Mouse (Mus musculus) regulatory T cell (primary cell): Measurements from ENCODE around the gene Cx3cl1.

Experiments
- in situ Hi-C: fragments of 300-600 bp; cut with MboI, MseI; formaldehyde crosslinking; loops from one replicate; pipeline ENCODE4 v1.15.1; 2025; ENCODE audit warnings: high pct_unique_total_duplicates

Gene Cx3cl1

DNA sequence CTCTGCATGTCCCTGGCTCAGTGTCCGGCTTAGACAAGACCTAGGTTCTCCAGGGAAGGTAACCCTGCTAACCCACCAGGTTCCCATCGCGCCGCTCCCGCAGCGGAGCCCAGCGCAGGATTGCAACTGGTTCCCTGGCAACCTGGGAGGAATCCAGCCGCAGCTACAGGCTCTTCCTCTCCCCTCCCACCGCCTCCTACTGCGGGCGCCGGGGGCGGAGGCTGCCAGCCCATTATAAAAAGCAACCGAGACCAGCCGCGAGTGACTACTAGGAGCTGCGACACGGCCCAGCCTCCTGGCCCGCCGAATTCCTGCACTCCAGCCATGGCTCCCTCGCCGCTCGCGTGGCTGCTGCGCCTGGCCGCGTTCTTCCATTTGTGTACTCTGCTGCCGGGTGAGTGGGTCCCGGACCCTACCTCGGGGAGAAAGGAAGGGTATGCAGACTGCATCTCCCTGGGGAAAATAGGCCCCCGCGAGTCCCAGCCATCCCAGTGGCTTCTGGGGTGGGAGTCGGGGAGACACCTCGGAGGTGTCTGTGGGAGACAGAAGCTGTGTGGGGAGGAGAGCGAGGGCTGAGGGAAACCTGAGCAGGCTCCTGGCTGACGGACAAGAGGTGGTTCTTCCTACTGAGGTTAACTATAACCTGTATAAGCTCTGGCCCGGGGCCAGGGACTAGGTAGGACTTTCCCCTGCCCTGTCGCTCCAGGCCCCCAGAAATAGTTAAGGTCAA is at the start of gene Cx3cl1:
Cx3cl1 (plus strand) TSS at position 69 of the 730 bp plus-strand sequence.
- in situ Hi-C loops, result no loop called here

DNA sequence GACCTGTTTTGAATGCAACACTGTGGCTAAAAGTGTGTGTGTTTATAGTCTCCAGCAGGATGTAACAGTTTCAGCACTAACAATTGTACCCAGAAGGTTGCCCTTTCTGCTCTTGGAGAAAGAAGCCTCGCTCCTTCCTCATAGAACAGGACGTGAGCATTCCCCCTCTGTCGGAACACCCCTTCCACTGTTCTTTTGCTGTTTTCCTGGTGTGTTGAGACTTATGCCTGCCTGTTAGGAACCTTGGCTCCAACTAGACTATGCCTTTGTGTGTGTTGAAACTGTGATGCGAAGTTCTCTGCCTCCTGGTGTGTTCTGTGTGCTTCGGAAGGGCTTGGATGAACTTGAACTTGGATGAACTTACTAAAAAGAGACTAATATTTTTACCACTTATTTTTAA is 45.8 kb upstream of the Cx3cl1 start:
- in situ Hi-C loops, result no loop called here

DNA sequence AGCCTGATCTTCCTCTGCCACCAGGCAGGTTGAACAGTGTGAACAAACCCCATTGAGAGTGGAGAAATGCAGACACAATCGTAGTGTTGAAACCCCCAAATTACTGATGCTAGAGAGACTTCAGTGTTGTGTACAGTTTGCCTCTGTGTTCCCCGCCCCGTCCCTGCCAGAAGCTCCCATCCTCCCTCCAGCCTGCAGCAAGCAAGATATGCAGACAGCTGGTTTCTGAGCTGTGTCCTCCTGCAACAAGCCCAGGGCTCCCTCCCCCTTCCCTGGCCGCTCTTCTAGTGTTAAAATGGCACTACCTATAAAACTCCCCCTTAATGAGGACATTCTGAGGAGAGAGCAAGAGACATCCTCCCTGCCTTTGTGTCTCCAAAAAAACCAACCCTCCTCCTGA is 42.5 kb upstream of the Cx3cl1 start:
- in situ Hi-C loops, result no loop called here

DNA sequence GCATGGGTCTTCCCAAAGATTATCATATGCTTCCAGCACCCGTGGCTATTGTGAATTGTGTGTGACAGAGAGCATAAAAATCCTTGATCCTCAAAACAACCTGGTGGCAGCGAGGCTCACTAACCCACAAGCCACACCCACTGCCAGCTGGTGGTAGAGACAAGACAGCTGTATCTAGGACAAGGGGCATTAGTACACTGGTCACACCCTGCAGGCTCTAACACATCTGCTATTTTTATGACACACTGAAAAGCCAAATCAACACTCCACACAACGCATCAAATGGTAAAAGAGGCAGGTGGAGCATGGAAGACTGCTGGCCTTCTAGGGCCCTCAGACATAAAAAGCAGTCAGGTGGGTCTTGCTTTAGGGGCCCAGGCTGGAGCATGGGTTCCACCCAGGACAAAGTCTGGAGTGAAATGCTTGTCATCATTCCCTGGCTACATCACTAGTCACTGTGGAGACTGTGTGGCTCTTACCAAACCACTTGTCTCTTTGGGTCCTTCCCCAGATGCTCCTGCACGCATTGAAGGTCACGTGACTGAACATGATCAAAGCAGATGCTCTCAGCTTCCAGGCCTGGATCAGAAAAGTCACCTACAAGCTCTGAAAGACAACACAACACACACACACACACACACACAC is 37.9 kb upstream of the Cx3cl1 start:
- in situ Hi-C loops, result no loop called here

DNA sequence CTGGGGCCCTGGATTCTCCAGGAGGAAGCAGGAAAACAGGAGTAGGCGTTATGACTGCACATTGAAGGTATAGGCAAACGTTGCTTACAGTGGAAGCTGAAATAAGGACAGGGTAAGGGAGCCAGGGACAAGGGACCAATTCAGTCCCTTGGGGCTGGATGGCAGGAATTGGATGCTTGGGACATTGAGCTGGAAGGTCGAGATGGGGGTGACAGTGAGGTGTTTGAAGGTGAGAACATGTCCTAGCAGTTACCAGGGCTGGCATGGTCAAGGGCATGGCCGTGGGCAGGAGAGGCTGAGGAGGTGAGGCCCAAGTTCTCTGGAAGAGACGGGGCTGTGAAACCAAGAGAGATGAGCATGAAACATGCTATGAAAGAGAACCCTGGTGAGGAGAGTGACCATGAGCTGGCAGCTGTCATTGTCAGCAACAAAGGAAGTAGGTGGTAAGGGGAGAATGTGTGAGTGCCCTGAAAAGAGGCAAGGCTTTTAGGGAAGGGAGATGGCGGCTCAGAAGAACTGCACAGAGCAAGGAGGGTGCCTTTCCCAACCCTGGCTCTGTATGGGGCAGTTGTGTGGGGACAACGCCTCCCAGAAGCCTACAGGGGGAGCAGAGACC is 37.0 kb upstream of the Cx3cl1 start:
- in situ Hi-C loops, result no loop called here

DNA sequence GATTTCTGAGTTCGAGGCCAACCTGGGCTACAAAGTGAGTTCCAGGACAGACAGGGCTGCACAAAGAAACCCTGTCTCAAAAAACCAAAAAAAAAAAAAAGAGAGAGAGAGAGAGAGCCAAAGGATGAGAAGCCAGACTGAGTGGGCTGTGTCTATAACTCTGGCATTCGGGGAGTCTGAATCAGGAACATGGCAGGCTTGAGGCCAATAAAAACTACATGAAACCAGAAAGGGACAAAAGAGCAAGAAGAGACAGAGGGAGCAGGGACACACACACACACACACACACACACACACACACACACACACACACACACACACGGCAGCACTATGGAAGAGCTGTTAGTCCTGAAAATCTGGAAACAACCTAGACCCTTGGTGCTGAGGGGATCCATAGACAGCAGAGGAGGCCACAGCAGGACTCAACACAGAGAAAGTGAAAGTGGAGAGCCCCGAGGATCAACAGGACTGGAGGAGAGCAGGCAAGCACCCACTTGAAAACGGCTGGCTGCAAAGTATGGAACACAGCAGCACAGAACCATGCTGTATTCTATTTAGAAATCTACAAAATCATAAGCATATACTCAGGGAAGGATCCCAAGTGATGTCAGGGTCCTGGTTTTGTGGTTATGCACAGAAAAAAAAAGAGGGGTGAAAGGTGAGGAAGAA is 36.2 kb upstream of the Cx3cl1 start:
- in situ Hi-C loops, result no loop called here

DNA sequence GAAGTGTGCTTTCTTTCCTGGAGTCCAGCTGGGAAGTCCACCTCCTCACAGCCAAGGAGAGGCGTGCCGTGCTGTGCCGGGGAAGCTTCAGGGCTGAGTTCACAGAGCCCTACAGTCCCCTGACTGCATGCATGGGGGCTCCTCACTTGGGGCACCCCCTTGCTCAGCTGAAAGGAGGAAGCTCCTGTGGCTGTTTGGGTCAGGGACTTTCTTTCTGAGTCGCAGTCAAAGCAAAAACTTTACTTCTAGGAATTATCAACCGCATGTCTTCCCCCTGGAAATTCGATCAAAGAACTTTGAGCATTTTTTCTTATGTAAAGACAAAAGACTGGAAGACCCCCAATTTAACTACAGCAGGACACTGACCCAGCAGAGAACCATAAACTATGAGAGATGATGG is 32.0 kb upstream of the Cx3cl1 start:
- in situ Hi-C loops, result no loop called here

DNA sequence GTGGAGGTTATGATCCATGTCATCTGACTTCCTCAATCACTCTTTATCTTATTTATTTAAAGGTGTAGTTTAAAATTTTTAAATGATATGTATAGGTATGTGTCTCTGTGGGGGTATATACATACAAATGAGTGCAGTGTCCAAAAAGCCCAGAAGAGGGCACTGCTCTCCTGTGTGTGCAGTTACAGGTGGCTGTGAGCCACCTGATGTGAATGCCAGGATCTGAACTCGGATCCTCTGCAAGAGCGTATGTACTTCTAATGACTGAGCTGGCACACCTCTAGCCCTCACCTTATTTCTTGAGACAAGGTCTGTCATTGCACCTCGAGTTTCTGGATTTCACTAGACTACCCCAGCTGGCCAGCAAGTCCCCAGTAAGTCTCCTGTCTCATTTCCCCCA is 31.2 kb upstream of the Cx3cl1 start:
- in situ Hi-C loops, result no loop called here

DNA sequence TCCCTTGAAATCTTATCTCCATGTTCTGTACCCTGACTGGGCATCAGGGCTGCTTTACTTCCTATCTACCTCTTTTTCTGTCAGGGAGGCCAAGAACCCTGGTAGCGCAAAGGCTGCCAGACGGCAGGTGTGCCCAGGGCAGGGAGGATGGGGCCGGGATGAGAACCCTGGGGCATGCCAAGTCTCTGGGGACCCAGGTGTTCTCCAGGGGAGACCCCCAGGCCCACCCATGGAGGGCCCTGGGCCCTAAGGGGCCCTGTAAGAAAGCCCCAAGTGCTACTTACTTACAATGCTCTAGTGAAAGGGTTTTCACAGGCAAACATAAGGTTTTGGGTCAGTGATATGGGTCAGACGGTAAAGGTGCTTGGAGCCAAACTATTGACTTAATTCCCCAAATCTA is 30.1 kb upstream of the Cx3cl1 start:
- in situ Hi-C loops, result no loop called here

DNA sequence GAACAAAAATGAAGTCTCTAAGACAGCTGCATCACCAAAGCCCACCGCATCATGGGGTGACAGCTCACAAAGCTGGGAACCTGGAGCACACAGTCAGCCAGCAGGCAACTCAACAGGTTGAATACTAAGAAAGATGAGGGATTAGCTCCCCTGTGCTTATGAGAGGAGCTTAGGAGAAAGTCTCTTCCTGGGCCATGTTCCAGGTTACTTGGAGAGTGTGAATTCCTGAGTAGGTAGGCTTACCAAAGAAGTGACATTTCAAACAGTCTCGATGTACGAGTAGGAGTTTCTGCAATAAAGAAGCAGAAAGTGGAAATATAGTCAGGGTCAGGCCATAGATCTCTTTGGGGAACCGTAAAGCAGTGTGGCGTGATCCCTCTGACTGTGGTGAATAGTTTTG is 27.3 kb upstream of the Cx3cl1 start:
- in situ Hi-C loops, result no loop called here

DNA sequence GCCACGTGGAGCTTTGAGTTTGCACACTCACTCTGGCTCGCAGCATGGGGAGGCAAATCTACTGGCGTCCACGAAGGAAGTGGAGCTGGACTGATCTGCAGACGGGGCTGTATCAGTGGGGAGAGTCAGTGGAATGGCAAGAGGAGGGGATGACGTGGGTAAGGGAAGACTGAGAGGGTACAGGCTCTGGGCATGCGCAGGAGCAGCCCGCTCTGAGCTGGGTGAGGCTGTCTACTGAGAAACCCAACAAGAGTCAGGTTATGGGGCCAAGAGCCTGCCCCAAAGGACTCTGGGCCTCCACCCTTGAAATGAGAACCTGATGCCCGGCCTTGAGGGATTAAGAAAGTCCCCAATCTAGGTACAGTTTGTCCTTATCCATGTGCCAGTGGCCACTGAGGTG is 26.8 kb upstream of the Cx3cl1 start:
- in situ Hi-C loops, result no loop called here

DNA sequence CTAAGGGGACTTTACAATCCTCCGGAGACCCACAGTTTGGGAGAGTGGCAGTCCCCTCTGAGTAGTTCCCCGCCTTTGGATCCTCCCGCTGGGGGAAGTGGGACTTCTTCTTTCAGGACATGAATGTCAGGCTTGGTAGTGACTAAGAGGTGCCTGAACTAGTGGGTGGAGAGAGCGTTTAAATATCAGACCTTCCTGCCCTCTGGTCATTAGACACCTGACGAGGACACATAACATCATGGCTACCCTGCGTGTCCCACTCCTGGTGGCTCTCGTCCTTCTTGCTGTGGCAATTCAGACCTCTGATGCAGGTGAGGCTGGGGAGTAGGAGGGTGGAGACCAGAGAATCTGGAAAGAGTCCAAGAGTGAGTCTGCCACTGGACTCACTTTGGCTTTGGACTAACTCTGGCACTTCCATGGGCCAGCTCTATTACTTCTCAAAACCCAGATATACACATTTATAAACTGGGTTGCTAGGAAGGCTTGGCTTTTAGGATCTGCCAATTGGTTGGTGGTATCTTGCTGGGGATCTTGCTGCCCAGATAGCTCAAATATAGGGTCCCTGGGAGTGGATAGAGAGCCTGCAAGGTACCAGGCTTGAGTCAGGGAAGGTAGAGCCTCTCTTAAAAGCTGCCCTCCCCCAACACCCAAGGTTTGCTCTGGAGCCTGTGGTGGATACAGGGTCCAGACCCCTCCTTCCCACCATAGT is 26.2 kb upstream of the Cx3cl1 start, which contains the start of gene Ccl22:
Ccl22 (plus strand) TSS at position 115 of the 709 bp plus-strand sequence.
- in situ Hi-C loops, result no loop called here

DNA sequence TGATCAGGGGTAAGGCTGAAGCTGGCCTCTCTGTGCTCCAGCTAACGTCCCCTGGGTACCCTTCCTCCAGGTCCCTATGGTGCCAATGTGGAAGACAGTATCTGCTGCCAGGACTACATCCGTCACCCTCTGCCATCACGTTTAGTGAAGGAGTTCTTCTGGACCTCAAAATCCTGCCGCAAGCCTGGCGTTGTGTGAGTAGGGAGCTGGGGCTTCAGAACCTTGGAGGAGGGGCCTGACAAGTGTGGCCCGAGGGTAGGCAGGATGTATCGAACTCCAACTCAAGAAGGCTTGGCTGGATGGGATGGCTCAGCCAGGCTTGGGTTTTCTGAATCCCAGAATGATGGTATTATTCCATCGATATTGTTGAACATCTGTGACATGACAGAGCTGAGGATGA is 25.0 kb upstream of the Cx3cl1 start:
- in situ Hi-C loops, result no loop called here

DNA sequence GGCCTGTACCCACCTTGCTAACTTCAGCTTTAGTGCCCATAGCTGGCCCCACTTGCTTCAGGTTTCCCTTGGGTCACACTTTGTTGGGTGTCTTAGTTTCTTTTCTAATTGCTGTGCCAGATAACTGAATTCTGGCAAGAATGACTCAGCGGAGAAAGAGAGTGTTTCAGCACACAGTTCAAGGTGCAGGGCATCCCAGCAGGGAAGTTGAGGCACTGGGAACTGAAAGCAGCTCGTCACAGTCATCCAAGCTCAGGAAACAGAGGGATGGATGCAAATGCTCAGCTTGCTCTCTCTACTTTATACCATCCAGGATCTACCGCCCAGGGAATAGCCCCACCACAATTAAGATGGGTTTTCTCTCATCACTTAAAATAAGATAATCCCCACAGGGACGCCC is 23.4 kb upstream of the Cx3cl1 start:
- in situ Hi-C loops, result no loop called here

DNA sequence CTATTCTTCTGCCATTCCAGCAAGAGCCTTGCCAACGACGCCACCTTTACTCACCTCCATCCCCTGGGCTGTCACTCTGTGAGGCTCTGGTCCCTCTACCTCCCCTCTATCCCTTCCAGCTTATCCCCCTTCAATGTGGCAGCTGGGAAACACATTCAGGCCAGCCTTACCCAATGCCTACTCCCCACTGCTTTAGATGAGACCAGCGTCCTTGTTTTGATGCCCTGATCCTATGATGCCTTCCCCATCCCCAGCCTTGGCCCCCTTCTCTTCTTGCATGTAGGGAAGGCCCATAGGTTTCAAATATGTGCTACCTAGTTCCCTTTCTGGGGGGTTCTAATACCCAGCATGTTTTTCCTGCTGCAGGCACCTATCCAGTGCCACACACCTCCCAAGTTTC is 21.9 kb upstream of the Cx3cl1 start:
- in situ Hi-C loops, result no loop called here

DNA sequence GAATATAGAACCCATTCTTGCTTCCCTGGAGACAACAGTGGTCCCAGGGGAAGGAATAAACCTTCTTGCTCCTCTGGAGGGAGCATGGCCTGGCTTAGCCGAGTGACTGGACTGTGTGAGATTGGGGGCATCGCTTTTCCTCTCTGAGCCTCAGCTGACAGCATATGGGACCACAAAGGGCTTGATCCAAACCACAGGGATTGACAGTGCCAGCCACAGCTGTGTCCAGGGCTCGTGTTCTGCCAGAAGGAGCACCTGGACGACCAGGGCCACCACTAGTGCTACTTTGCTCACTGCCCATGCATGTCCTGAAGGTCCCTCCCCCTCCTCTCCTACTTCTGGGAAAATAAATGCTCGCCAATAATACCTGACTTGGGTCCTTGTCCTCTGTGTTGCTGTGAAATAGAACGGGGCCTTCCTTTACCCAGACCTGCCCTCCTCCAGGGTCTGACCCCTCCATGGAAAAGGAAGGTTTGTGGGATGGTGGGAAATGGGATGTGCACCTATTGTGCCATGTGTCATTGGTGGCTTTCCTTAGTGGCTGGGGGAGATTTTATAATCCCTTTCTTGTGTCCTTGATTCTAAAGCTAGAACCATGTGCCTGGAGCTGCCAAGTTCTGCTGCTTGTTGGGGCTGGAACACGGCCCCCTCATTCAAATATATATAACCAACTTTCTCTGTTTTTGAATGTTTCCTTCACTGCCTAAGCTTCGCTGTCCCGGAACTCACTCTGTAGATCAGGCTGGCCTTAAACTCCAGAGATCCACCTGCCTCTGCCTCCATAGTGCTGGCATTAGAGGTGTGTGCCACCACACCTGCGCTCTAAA is 20.6 kb upstream of the Cx3cl1 start:
- in situ Hi-C loops, result no loop called here

DNA sequence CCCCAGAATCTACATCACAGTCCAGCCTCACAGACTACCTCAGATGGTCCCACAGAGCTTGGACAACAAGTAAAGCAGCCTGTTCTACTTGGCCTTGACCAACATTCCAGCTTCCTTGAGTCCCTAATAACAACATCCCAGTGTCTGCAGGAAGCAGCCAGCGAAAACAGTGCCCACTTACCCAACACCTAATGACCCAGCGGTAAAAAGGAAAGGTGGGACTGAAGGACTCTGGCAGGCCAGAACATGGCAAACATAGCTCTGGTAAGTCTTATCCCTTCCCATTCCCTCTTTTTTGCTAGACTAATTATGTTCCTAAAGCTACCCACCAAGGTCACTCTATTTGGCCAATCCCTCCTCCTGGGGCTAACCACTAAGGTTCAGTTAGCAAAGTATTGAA is 17.8 kb upstream of the Cx3cl1 start:
- in situ Hi-C loops, result no loop called here

DNA sequence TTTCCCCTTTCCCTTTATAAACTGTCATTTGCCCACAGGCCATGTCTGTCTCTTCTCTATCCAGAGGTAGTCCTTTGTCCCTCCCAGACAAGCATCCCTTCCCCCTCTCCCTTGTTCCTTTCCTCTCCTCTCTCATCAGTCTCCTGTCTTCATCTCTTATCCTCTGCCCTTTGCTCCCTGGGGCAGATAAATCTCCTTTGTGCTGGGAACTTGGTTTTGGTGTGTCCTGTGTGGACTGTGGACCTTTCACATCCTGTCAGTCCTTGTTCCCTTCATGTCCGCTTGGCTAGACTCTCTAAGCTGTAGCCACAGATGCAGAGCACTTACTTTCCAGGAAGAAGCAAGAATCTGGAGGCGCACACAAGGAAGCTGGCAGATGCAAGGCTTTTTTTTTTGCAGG is 17.3 kb upstream of the Cx3cl1 start:
- in situ Hi-C loops, result no loop called here

DNA sequence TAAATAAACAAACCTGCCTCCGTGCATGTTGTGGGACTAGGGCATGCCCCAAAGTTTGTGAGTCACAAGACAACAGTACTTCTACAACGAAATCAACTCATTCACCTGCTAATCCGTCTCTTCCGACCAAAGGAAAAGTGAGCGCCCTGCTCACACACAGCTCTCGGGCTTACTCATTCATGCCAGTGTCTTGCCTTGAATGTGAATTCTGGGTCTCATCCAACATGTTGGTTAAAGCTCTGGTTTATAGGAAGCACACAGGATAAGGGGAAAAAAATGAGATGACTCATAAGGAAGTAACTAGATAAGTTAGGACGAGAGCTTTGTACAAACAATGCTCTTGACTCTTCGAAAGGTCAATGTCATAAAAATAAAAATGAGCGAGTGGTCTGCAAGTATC is 4.8 kb upstream of the Cx3cl1 start:
- in situ Hi-C loops, result no loop called here

DNA sequence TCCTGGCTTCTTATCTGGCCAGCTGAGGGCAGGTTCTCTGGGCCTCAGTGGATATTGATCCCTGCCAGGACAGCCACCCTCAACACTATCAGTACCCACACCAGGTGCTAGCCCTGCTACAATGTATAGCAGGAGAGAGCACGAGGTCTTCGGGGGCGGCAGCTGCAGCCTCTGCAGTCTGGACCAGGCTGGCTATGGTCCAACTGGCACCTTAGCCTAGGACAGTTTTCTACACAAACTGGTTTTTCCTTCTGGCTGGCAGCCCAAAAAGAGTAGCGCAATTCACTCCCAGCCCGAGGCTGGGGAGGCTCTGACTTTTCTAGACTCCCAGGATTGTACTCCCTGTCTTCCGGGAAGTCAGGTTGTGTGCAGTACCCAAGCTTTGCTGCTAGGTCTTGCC is 864 bp upstream of the Cx3cl1 start:
- in situ Hi-C loops, result no loop called here

DNA sequence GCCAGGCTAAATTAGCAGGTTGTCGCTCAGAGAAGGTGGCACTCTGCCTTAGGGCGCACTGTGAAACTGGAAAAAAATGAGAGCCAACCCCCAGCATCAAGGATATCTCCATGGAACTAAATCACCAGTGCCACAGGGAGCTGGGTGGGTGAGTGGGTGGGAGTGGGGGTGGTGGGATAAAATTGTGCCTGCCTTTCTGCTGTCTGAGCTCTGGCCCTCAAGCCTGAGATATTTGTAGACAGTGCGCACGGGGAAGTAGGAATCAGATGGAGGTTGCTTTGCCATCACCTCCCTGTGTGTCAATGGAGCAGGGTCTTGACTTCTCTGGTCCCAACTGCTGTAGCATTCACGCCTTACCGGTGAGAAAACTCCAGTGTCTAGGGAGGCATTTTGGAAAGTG is 1.2 kb downstream of the Cx3cl1 start:
- in situ Hi-C loops, result no loop called here
